Mouse (Mus musculus) cerebellum, adult 9-11 months (tissue): ENCODE data around the gene Mdk.
A peak's percentile ranks its signal among the peaks of the same experiment; 100 is the strongest.

ENCODE experiments used
- DNase-seq: peaks from one replicate; pipeline ENCODE4 v3.0.0; 2022

Gene Mdk

GRCm38 (mm10) chr2:91931328-91932159 lies 553 bp downstream of the Mdk start:
- DNase-seq, result peak; percentile 60

GRCm38 (mm10) chr2:91930761-91931291 lies 1.3 kb downstream of the Mdk start:
- peak; percentile 64 for DNase-seq

- peak; percentile 78 for DNase-seq
Observed at GRCm38 (mm10) chr2:91929936-91930335, 2.2 kb downstream of the Mdk start.

GRCm38 (mm10) chr2:91929455-91929854 lies 2.6 kb downstream of the Mdk start:
- DNase-seq, result peak; percentile 22

- DNase-seq, result peak; percentile 70
Observed at GRCm38 (mm10) chr2:91928534-91929350, 3.4 kb downstream of the Mdk start.

- DNase-seq, result peak; percentile 87
Observed at GRCm38 (mm10) chr2:91927826-91928533, 4.1 kb downstream of the Mdk start.

GRCm38 (mm10) chr2:91926949-91927348 lies 5.1 kb downstream of the Mdk start, which contains the start of gene Chrm4:
Gene Chrm4 (plus strand): TSS chr2:91927249.
- DNase-seq, result no peak

GRCm38 (mm10) chr2:91925442-91925841 lies 6.7 kb downstream of the Mdk start:
- DNase-seq, result peak; percentile 32

GRCm38 (mm10) chr2:91924726-91925125 lies 7.4 kb downstream of the Mdk start:
- no peak for DNase-seq

- DNase-seq, result peak; percentile 75
Observed at GRCm38 (mm10) chr2:91923415-91924337, 8.4 kb downstream of the Mdk start.

GRCm38 (mm10) chr2:91922586-91923414 lies 9.3 kb downstream of the Mdk start:
- no peak for DNase-seq

GRCm38 (mm10) chr2:91921790-91922570 lies 10.1 kb downstream of the Mdk start:
- DNase-seq, result peak; percentile 65

GRCm38 (mm10) chr2:91921181-91921789 lies 10.8 kb downstream of the Mdk start:
- no peak for DNase-seq

- no peak for DNase-seq
Observed at GRCm38 (mm10) chr2:91920130-91920529, 12.0 kb downstream of the Mdk start.

- DNase-seq, result no peak
Observed at GRCm38 (mm10) chr2:91917096-91917495, 15.0 kb downstream of the Mdk start.

- no peak for DNase-seq
Observed at GRCm38 (mm10) chr2:91916346-91916977, 15.6 kb downstream of the Mdk start.

- no peak for DNase-seq
Observed at GRCm38 (mm10) chr2:91913328-91914110, 18.6 kb downstream of the Mdk start.

GRCm38 (mm10) chr2:91912616-91913015 lies 19.5 kb downstream of the Mdk start:
- no peak for DNase-seq
